Mouse (Mus musculus) bone marrow macrophage, adult 2 months (primary cell): ENCODE data around the gene Timp4.

Experiments
- CTCF ChIP-seq: IDR thresholded peaks from 2 replicates; pipeline ENCODE4 v1.5.1; 2012; ENCODE audit warnings: low read depth, mild to moderate bottlenecking, low read length, moderate library complexity
- POLR2A ChIP-seq: IDR thresholded peaks from 2 replicates; pipeline ENCODE4 v1.6.1; 2012; ENCODE audit warnings: mild to moderate bottlenecking, low read depth, low read length, borderline replicate concordance

GRCm38 (mm10) chr6:115291068-115291467 lies 39.1 kb upstream of the Timp4 start:
- no peak for TF ChIP-seq CTCF
- TF ChIP-seq POLR2A, result no peak
